Mouse (Mus musculus) ES-E14 (cell line): ENCODE results near the gene Psma5. TPM values are rescaled to one million over a fixed set of nuclear protein-coding genes. Genes with fewer than 3 reads are reported as not detected.

Source experiments
- DNase-seq: peaks from one replicate; pipeline ENCODE4 v3.0.0-alpha.2; 2013; ENCODE audit warnings: low read depth, low spot score
- H3K27ac ChIP-seq: 2 replicates; pipeline ENCODE4 v1.5.1; 2012; ENCODE audit warnings: low read depth, mild to moderate bottlenecking, low read length, moderate library complexity, mixed read lengths; ENCODE audit not compliant: poor library complexity, insufficient read depth, severe bottlenecking
- H3K36me3 ChIP-seq: 2 replicates; pipeline ENCODE4 v1.6.1; 2012; ENCODE audit warnings: mild to moderate bottlenecking, low read length, moderate library complexity, mixed read lengths; ENCODE audit not compliant: control insufficient read depth, poor library complexity, insufficient read depth, severe bottlenecking
- H3K4me1 ChIP-seq, 2 experiments: fragments of 150-350 bp in 1 of 2; sonication (generic) in 1 of 2; 2 replicates each; pipeline ENCODE4 v1.6.1; 2012; ENCODE audit warnings: low read length in 2 of 2, mild to moderate bottlenecking in 1 of 2, mixed read lengths in 1 of 2; ENCODE audit not compliant: control insufficient read depth in 2 of 2, insufficient read depth in 2 of 2, poor library complexity in 1 of 2
- H3K4me3 ChIP-seq, 2 experiments: fragments of 150-350 bp in 1 of 2; sonication (generic) in 1 of 2; 2 replicates each; pipeline ENCODE4 v1.5.1; 2012; ENCODE audit warnings: low read length in 2 of 2, low read depth in 1 of 2, mild to moderate bottlenecking in 1 of 2, mixed read lengths in 1 of 2; ENCODE audit not compliant: insufficient read depth in 1 of 2, poor library complexity in 1 of 2, severe bottlenecking in 1 of 2
- H3K9ac ChIP-seq: 2 replicates; pipeline ENCODE4 v1.6.1; 2012; ENCODE audit warnings: low read depth, mild to moderate bottlenecking, low read length, mixed read lengths; ENCODE audit not compliant: poor library complexity, insufficient read depth, severe bottlenecking
- H3K9me3 ChIP-seq: fragments of 150-350 bp; sonication (generic); 2 replicates; pipeline ENCODE4 v1.6.1; 2012; ENCODE audit warnings: low read depth, mild to moderate bottlenecking, low read length; ENCODE audit not compliant: control insufficient read depth, insufficient read depth
- CHD2 ChIP-seq: IDR thresholded peaks from 2 replicates; pipeline ENCODE4 v1.6.1; 2014; ENCODE audit warnings: mild to moderate bottlenecking, low read depth, low read length, inconsistent platforms
- HCFC1 ChIP-seq: IDR thresholded peaks from 2 replicates; pipeline ENCODE4 v1.6.1; 2012; ENCODE audit warnings: low read length, inconsistent platforms, borderline replicate concordance; ENCODE audit not compliant: insufficient read depth
- MAFK ChIP-seq: IDR thresholded peaks from 2 replicates; pipeline ENCODE4 v1.6.1; 2014; ENCODE audit warnings: mild to moderate bottlenecking, low read depth, low read length, inconsistent platforms; ENCODE audit not compliant: insufficient read depth
- ZC3H11A ChIP-seq: IDR thresholded peaks from 2 replicates; pipeline ENCODE4 v1.6.1; 2012; ENCODE audit warnings: low read depth, mild to moderate bottlenecking, inconsistent platforms, low read length, borderline replicate concordance
- ZNF384 ChIP-seq: IDR thresholded peaks from 2 replicates; pipeline ENCODE4 v1.6.1; 2012; ENCODE audit warnings: low read depth, low read length, inconsistent platforms
- in situ Hi-C, 2 experiments: fragments of 600-800 bp; cut with MboI; formaldehyde crosslinking; loops; one replicate each; pipeline ENCODE4 v1.15.1; 2025; ENCODE audit warnings: low sequenced_read_pairs in 2 of 2, inconsistent platforms in 1 of 2; ENCODE audit not compliant: unreplicated experiment in 2 of 2
- total RNA-seq: library from RNA; depleted of rRNA; stranded (reverse); fragments of 300-350 nt; gene quantifications from 2 replicates; pipeline ENCODE4 v1.2.3, GENCODE M21; 2012

Gene Psma5
- total RNA-seq, 1 experiment: 248 TPM

DNA sequence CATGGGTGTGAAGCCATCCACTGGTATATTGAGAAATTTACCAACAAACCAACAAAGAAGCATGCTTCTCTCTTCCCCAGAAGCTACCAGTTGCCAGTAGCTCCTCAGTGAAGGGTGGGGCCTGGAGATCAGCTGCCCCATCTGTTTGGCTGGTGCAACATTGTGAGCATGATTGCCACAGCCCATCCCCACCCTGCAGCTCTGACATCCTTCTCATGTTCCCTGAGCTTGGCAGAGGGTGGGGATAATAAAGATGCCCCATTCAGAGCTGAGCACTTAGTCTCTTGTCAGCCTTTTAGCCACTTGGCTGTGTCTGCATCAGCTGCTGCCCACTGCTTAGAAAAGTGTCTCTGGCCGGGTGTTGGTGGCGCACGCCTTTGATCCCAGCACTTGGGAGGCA, 66.2 kb downstream of the Psma5 start:
- in situ Hi-C loops: no loop called here
- no peak for DNase-seq
- TF ChIP-seq MAFK: no peak
- no peak for TF ChIP-seq HCFC1
- no peak for TF ChIP-seq ZNF384
- TF ChIP-seq ZC3H11A: no peak
- TF ChIP-seq CHD2: no peak
- Histone ChIP-seq H3K4me1 (peaks cover 7 to 14% of the 10 kb centered on the region in 2 experiments; a peak in 2 of 4 replicates), H3K9ac (no peak overlapping the region), H3K36me3 (no peaks in the 10 kb centered on the region), H3K4me3 (no peak overlapping the region), H3K9me3 (no peaks in the 10 kb centered on the region), H3K27ac (no peak overlapping the region)

DNA sequence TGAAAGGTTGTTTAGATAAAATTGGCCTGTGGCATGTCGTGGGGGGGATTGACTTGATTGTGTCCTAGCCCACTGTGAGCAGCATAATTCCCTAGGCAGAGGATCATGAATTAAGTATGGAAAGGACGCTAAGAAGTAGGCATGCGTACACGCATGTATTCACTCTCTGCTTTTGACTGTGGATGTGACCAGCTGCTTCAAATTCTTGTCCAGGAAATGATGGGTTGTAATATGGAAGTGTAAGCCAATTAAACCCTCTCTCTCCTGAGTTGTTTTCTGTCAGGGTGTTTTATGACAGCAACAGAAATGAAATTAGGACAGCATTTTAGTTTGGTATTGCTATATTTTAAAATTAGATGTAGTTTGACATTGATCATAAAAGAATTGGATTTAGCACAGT, 68.1 kb downstream of the Psma5 start:
- Histone ChIP-seq H3K4me3 (no peak overlapping the region), H3K4me1 (peaks cover 3 to 6% of the 10 kb centered on the region in 2 experiments; a peak in 2 of 4 replicates), H3K27ac (no peak overlapping the region), H3K9me3 (no peaks in the 10 kb centered on the region), H3K36me3 (no peaks in the 10 kb centered on the region), H3K9ac (no peak overlapping the region)
- TF ChIP-seq HCFC1 (no peak), ZNF384 (no peak), ZC3H11A (no peak), MAFK (no peak), CHD2 (no peak)
- in situ Hi-C loops: no loop called here
- no peak for DNase-seq

DNA sequence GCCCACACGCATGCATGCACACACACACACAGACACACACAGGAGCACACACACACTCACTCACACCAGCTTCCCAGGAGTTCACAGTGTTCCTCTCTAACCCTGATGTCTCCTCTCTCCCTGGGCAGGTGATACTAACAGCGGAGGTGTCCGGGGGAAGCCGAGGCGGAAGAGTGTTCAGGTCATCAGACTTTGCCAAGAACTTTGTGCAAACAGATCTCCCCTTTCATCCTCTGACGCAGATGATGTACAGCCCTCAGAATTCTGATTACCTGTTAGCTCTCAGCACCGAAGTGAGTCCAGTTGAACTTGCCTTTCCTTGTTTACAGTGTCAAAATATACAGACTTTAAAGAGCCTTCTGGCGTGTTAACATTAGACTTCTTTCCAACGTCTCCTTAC, 68.8 kb downstream of the Psma5 start:
- H3K4me1 ChIP-seq: peaks cover 0 to 3% of the 10 kb centered on the region in 2 experiments; a peak in 1 of 4 replicates
- in situ Hi-C loops: no loop called here
- no peak overlapping the region for H3K27ac ChIP-seq
- H3K4me3 ChIP-seq: no peak overlapping the region
- H3K9ac ChIP-seq: no peak overlapping the region
- no peaks in the 10 kb centered on the region for H3K36me3 ChIP-seq
- no peaks in the 10 kb centered on the region for H3K9me3 ChIP-seq
- DNase-seq: no peak
- TF ChIP-seq MAFK (no peak), ZNF384 (no peak)

DNA sequence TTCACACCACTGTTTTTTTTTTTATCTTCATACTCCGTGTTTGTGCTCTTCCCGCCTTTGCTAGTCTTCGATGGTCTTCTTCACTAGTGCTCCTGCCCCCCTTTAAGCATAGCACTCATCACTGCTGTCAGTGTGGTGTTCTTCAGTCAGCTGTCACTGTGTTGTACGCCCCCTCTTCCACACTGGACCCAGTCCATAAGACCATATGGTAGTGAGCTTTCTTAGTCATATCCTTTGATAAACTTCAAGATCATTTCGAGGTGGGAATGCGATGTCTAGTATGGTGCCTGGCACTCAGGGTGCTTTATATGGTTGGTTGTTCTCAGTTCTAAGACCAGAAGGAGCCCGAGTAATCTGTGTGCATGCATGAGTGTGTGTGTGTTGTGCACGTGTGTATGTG, 70.5 kb downstream of the Psma5 start:
- TF ChIP-seq MAFK: no peak
- no peak for TF ChIP-seq CHD2
- no peak for TF ChIP-seq ZC3H11A
- TF ChIP-seq HCFC1: no peak
- TF ChIP-seq ZNF384: no peak
- in situ Hi-C loops: no loop called here
- H3K9ac ChIP-seq: no peak overlapping the region
- no peak for DNase-seq
- peaks cover 0 to 3% of the 10 kb centered on the region in 2 experiments; a peak in 1 of 4 replicates for H3K4me1 ChIP-seq
- peaks cover 2% of the 10 kb centered on the region; the same call in 1 of the 2 replicates for H3K36me3 ChIP-seq
- no peak overlapping the region for H3K27ac ChIP-seq
- H3K9me3 ChIP-seq: no peaks in the 10 kb centered on the region
- H3K4me3 ChIP-seq: no peak overlapping the region

DNA sequence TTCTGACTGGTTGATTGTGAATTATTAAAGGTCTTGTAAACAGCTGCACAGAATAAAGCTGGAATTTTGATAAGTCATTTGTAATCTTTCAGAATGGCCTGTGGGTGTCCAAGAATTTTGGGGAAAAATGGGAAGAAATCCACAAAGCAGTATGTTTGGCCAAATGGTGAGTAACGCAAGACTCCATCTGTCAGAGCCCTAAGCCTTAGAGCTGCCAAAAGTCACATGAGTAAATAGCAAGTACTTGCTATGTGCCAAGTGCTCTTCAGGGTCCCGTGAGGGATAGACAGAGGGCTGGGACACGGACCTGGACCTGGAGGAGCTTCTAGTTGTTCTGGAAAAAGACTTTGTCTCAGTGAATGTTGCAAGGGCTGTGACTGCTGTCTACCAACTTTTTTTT, 71.2 kb downstream of the Psma5 start:
- DNase-seq: no peak
- in situ Hi-C loops: no loop called here

More for the DNA sequence above, 71.2 kb downstream of the Psma5 start:
- Histone ChIP-seq H3K9ac (no peak overlapping the region), H3K9me3 (no peaks in the 10 kb centered on the region), H3K4me3 (no peak overlapping the region), H3K36me3 (peaks cover 5% of the 10 kb centered on the region), H3K27ac (no peak overlapping the region), H3K4me1 (peaks cover 0 to 2% of the 10 kb centered on the region in 2 experiments; a peak in 1 of 4 replicates)
- TF ChIP-seq CHD2 (no peak), ZNF384 (no peak), MAFK (no peak), ZC3H11A (no peak), HCFC1 (no peak)
